Mouse (Mus musculus) liver, embryonic 16.5 days (tissue): ENCODE results near the gene Strip2. TPM values are rescaled to one million over a fixed set of nuclear protein-coding genes. Genes with fewer than 3 reads are reported as not detected.

Source experiments
- ATAC-seq: fragments of 200-750 bp; cut with Nextera tagmentation; 2 replicates; pipeline ENCODE4 v1.8.0; 2017; ENCODE audit warnings: low read depth, mild to moderate bottlenecking, moderate number of reproducible peaks, moderate library complexity
- H3K27ac ChIP-seq: fragments of 300-500 bp; sonication (generic); 2 replicates; pipeline ENCODE4 v1.5.1; 2014; ENCODE audit warnings: mild to moderate bottlenecking, low read length
- H3K27me3 ChIP-seq: fragments of 300-500 bp; sonication (generic); 2 replicates; pipeline ENCODE4 v1.6.1; 2014; ENCODE audit warnings: low read depth, low read length, mixed read lengths; ENCODE audit not compliant: control insufficient read depth, insufficient read depth
- H3K36me3 ChIP-seq: fragments of 300-500 bp; sonication (generic); 2 replicates; pipeline ENCODE4 v1.6.1; 2014; ENCODE audit warnings: mild to moderate bottlenecking; ENCODE audit not compliant: control insufficient read depth, insufficient read depth
- H3K4me1 ChIP-seq: fragments of 300-500 bp; sonication (generic); 2 replicates; pipeline ENCODE4 v1.6.1; 2014; ENCODE audit warnings: low read depth, low read length, mixed read lengths; ENCODE audit not compliant: control insufficient read depth
- H3K4me2 ChIP-seq: fragments of 300-500 bp; sonication (generic); 2 replicates; pipeline ENCODE4 v1.6.1; 2014; ENCODE audit warnings: low read depth, low read length, mixed read lengths
- H3K4me3 ChIP-seq: fragments of 300-500 bp; sonication (generic); 2 replicates; pipeline ENCODE4 v1.5.1; 2014; ENCODE audit warnings: low read depth, mild to moderate bottlenecking, low read length
- H3K9ac ChIP-seq: fragments of 300-500 bp; sonication (generic); 2 replicates; pipeline ENCODE4 v1.6.1; 2014; ENCODE audit warnings: low read depth, low read length
- H3K9me3 ChIP-seq: fragments of 300-500 bp; sonication (generic); replicated peaks from 2 replicates; pipeline ENCODE4 v1.6.1; 2016; ENCODE audit warnings: low read length; ENCODE audit not compliant: control insufficient read depth
- WGBS: fragments of 180-500 bp; shearing (Covaris S2); extraction: QIAGEN DNeasy Blood & Tissue Kit; methylation state at CpG from one replicate; pipeline ENCODE4 v1.1.7; 2014; ENCODE audit not compliant: insufficient replicate concordance; 5-methylcytosine and 5-hydroxymethylcytosine counted together
- polyA plus RNA-seq: library from polyadenylated mRNA; unstranded; fragments of >200 nt; fragmentation: Nextera tagmentation; extraction: Ambion mirVana; gene quantifications from 2 replicates; pipeline ENCODE4 v1.2.1, GENCODE M21; 2015

Strip2 gene
- polyA plus RNA-seq, 1 experiment from 2014 or later: 0.37 TPM

DNA sequence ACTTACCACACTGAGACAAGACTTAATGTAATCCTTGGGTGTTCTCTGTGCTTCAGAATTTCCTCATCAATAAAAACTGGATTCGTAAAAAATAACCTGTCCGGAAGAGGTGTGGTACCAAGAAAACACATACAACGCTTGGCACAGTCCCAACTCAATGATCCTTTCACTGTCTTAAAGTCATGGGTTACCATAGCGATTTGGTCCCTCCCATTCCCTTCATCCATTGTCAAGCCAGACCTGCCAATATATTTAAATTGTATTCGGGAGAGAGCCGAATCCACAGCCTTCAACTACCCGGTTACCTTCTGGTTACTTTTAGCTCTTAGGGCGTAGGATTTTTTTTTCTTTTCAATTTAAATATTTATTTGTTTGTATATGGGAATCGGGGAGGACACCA lies 976 bp upstream of the Strip2 start:
- no peak for ATAC-seq
- H3K9ac ChIP-seq: no peak overlapping the region
- WGBS: 45% methylated on average over 9 of the region's 9 CpGs
- no peak overlapping the region for H3K27ac ChIP-seq
- no peak overlapping the region for H3K4me3 ChIP-seq
- H3K27me3 ChIP-seq: peaks cover 32% of the 10 kb centered on the region
- no peaks in the 10 kb centered on the region for H3K36me3 ChIP-seq
- no peaks in the 10 kb centered on the region for H3K9me3 ChIP-seq
- peaks cover 8% of the 10 kb centered on the region for H3K4me1 ChIP-seq
- H3K4me2 ChIP-seq: no peak overlapping the region

DNA sequence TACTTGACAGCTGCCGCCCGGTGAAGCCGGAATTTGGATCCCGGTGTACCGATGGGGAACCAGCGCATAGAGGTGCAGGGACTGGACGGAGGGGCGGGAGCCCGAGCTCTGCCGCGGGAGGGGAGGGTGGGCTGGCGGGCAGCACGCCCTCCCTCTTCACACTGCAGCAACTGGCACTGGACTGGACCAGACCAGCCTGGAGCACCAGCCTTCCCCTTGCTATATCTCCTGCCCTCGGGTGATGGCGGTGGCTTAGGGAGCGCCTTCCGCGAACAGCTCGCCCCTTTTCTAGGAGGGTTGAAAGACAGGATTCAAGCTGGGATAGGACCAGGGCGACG lies 540 bp downstream of the Strip2 start:
- ATAC-seq: peak; percentile 53
- H3K4me3 ChIP-seq: peak overlapping the region; percentile 80
- no peaks in the 10 kb centered on the region for H3K36me3 ChIP-seq
- peaks cover 8% of the 10 kb centered on the region for H3K4me1 ChIP-seq
- H3K9me3 ChIP-seq: no peaks in the 10 kb centered on the region
- peak overlapping the region; percentile 91 for H3K4me2 ChIP-seq
- H3K9ac ChIP-seq: peak overlapping the region; percentile 73
- under 1% methylated on average over 21 of the region's 21 CpGs for WGBS
- peaks cover 32% of the 10 kb centered on the region for H3K27me3 ChIP-seq
- no peak overlapping the region for H3K27ac ChIP-seq

DNA sequence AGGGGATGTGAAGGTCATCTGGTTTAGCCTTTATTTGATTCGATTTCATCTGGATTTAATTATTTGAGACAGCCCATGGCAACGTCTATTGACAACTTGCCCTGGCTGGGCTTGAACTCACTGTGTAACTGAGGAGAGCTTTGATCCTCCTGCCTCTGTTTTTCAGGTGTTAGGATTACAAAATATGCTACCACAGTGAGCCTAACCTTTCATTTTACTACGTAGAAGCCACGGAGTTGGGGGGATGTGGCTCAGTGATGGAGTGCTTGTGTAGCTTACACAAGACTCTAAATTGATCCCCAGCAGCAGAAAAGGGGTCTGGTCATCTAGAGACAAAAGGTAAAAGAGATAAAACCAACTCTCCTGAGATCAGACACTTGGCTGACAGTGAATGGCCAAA lies 1.1 kb downstream of the Strip2 start:
- Histone ChIP-seq H3K9ac (no peak overlapping the region), H3K4me2 (peak overlapping the region; percentile 91; the same call in 1 of the 2 replicates), H3K27me3 (peaks cover 32% of the 10 kb centered on the region), H3K9me3 (no peaks in the 10 kb centered on the region), H3K27ac (no peak overlapping the region), H3K4me1 (peaks cover 8% of the 10 kb centered on the region), H3K4me3 (peak overlapping the region; percentile 80), H3K36me3 (no peaks in the 10 kb centered on the region)
- no peak for ATAC-seq
- WGBS: 44% methylated on average over 4 of the region's 4 CpGs

DNA sequence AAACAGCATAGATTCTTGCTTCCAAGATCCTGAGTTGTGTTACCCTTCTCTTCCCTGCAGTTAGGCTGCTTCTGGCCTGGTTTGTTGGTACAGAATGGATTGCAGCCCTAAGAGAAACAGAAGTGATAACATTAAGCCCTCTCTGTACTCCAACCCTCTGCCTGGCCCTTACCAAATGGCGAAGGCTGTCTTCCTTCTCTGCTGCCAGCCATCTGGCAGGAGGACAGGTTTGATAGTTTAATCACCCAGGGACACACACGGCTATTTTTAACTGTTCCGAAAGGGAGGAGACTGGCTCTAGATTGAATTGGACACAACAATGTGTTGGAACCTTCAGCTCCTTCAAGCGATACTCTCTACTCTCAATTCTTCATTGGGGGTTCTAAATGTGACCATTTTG lies 6.7 kb downstream of the Strip2 start:
- ATAC-seq: peak; percentile 55; the same call in 1 of the 2 replicates
- H3K4me3 ChIP-seq: no peak overlapping the region
- no peaks in the 10 kb centered on the region for H3K4me1 ChIP-seq
- H3K9ac ChIP-seq: no peak overlapping the region
- H3K36me3 ChIP-seq: no peaks in the 10 kb centered on the region
- H3K4me2 ChIP-seq: no peak overlapping the region
- no peak overlapping the region for H3K27ac ChIP-seq
- 49% methylated on average over 4 of the region's 4 CpGs for WGBS
- peaks cover 5% of the 10 kb centered on the region; the same call in 1 of the 2 replicates for H3K27me3 ChIP-seq
- H3K9me3 ChIP-seq: no peaks in the 10 kb centered on the region

DNA sequence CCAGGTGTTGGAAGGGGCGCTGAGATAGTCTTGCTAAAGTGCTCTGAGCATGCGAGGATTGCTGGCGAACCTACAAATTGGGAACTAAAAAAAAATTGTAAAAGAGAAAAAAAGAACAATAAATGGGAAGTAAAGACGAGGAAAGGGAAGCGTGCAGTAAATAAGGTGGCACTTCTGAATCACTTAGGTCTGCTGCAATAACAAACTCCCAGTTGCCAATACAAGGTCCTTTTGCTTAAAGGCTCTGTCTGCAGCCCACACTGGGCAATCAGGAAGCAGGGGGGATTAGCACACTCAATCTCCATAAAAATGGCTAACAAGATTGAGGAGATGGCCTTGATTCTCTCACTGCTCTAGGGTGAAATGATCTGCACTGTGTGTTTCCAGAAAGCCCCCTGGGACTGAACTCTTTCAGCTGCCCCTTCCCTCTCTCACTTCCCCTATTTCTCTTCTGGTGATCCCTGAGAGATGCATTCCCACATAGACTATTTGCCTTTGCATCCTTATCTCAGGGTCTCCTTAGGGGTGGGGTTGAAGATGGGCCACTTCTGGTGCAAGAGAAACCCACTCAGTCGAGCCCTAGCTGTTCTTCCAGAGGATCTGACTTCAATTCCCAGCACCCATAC lies 8.9 kb downstream of the Strip2 start:
- Histone ChIP-seq H3K4me1 (no peaks in the 10 kb centered on the region), H3K4me3 (no peak overlapping the region), H3K9ac (no peak overlapping the region), H3K36me3 (no peaks in the 10 kb centered on the region), H3K27me3 (no peaks in the 10 kb centered on the region), H3K9me3 (no peaks in the 10 kb centered on the region), H3K4me2 (no peak overlapping the region), H3K27ac (no peak overlapping the region)
- WGBS: 35% methylated on average over 6 of the region's 6 CpGs
- ATAC-seq: no peak

DNA sequence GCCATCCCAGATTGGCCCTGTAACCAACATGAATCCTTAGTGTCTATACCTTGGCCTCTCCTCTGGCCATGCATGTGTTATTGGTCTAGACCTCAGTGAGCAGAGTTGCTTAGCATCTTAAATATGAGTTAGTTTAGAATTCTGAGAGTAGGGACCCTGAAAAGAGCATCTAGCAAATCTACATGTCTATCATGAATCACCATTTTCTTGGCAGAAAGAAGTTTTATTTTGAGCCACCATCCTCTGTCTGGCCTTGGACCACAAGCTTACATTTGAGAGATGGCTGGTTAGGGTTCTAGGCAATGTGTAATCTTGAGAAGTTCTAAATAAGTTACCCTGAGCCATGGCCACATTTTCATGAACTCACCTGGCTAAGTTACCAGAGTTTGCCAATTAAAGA lies 13.3 kb downstream of the Strip2 start:
- Histone ChIP-seq H3K27me3 (no peaks in the 10 kb centered on the region), H3K4me1 (no peaks in the 10 kb centered on the region), H3K9me3 (no peaks in the 10 kb centered on the region), H3K36me3 (no peaks in the 10 kb centered on the region), H3K4me3 (no peak overlapping the region), H3K4me2 (no peak overlapping the region), H3K9ac (no peak overlapping the region), H3K27ac (no peak overlapping the region)
- no peak for ATAC-seq

DNA sequence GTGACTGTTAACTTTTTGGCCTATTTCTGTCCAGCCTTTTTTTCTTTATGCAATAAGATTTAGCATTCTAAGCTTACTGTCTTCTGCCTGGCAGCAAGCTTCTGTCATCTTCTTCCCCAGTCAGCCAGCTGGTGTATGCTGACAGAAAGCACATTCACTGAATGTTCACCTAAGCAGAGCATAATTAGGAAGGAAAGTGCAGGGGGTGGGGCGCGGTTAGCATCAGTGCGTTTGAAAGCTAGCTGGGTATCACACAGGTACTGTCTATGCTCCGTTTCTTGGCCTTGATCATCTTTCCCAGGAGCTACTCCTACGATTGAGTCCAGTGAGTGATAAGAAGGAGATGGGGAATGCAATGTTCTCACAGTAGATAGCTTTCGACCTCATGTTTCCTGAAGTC lies 13.9 kb downstream of the Strip2 start:
- no peak overlapping the region for H3K9ac ChIP-seq
- 66% methylated on average over 6 of the region's 6 CpGs for WGBS

DNA sequence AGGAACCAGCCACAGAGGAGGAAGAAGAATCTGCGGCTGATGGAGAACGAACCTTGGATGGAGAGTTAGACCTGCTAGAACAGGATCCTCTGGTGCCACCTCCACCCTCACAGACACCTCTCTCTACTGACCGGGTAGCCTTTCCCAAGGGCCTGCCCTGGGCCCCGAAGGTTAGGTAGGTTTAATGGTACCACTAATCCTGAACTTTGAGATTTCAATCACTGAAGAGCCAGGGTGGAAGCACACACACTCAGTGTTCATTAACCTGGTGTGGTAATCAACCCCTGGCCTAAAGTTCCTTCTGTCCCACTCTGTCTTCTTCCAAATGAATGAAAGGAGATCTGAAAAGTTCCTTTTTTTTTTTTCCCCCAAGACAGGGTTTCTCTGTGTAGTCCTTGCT lies 14.4 kb downstream of the Strip2 start:
- no peak for ATAC-seq
- Histone ChIP-seq H3K27ac (no peak overlapping the region), H3K36me3 (no peaks in the 10 kb centered on the region), H3K9ac (no peak overlapping the region), H3K27me3 (no peaks in the 10 kb centered on the region), H3K9me3 (no peaks in the 10 kb centered on the region), H3K4me1 (no peaks in the 10 kb centered on the region), H3K4me2 (no peak overlapping the region), H3K4me3 (no peak overlapping the region)
- 69% methylated on average over 4 of the region's 4 CpGs for WGBS

More for the DNA sequence above, 13.9 kb downstream of the Strip2 start:
- no peaks in the 10 kb centered on the region for H3K27me3 ChIP-seq
- no peaks in the 10 kb centered on the region for H3K4me1 ChIP-seq
- H3K27ac ChIP-seq: no peak overlapping the region
- H3K36me3 ChIP-seq: no peaks in the 10 kb centered on the region
- no peaks in the 10 kb centered on the region for H3K9me3 ChIP-seq
- ATAC-seq: no peak
- H3K4me3 ChIP-seq: no peak overlapping the region
- H3K4me2 ChIP-seq: no peak overlapping the region

DNA sequence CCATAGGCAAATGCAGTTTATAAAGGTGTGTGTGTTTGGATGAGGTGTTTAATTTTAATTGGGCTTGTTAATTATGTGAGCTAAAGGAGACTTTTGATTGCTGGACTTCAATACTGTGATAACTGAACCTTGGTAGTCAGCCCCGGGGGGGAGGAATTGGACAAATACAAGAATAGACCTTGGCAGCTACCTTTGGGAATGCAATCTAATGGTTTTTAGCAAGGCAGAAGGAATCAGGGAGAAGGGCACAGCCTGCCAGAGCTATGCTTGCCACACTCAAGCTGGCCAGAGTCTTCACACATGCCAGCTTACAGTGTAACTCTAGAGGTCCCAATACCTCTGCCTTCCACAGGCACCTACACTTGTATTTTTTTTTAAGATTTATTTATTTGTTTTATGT lies 18.9 kb downstream of the Strip2 start:
- no peak for ATAC-seq

More for the DNA sequence above, 18.9 kb downstream of the Strip2 start:
- no peaks in the 10 kb centered on the region for H3K27me3 ChIP-seq
- H3K9me3 ChIP-seq: no peaks in the 10 kb centered on the region
- H3K9ac ChIP-seq: no peak overlapping the region
- no peaks in the 10 kb centered on the region; the same call in 1 of the 2 replicates for H3K4me1 ChIP-seq
- H3K36me3 ChIP-seq: no peaks in the 10 kb centered on the region
- no peak overlapping the region for H3K4me3 ChIP-seq
- H3K4me2 ChIP-seq: no peak overlapping the region
- WGBS: 75% methylated on average over 1 of the region's 1 CpGs
- no peak overlapping the region for H3K27ac ChIP-seq
